ENCODE assay signal across 10 mouse cellular contexts in the genomic region with DNA sequence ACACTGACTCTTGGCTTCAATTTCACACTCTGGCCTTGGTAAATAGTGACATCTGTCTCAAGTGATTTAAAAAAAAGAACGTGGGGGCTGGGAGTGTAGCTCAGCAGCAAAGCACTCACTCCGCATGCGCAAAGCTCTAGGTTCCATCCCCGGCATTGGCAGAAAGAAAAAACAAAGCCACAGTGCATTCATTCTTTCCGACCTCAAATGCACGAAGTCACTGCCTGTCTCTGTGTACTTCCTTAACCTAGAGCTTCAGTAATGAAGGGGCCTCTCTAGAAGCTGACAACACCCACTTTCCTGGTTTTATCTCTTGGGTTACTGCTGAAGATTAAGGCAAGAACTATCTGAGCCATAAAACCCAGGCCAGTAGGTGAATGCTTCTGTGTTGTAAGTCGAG. TPM values are rescaled to one million over a fixed set of nuclear protein-coding genes. Genes with fewer than 3 reads are reported as not detected.
A peak's percentile ranks its signal among the peaks of the same experiment; 100 is the strongest.
DNase-seq lines count a peak whose midpoint lies in the region; ATAC-seq lines count a peak whose summit lies in the region.
"Had no signal": no experiment of that assay in that cellular context is flagged by ENCODE, and none has a peak within 500 bp of the region (broad histone marks: within the 10 kb centered on the region; RNA-seq: fewer than 3 reads in every experiment).

No protein-coding gene starts in this region.

- no peak overlapping the region for H3K27ac ChIP-seq in liver, embryonic 13.5 days
- peak overlapping the region; percentile 54 for H3K27ac ChIP-seq in heart, embryonic 11.5 days (ENCODE audit: low read depth, low read length)

- H3K36me3 ChIP-seq in liver, embryonic 13.5 days: peaks cover 29% of the 10 kb centered on the region
- 0 out of 2 replicates have a peak, but pooled peaks cover 4% of the 10 kb centered on the region for H3K36me3 ChIP-seq in heart, embryonic 11.5 days (ENCODE audit: control insufficient read depth, insufficient read depth, low read length)

- H3K27me3 ChIP-seq in liver, embryonic 13.5 days: no peaks in the 10 kb centered on the region
- H3K27me3 ChIP-seq in heart, embryonic 11.5 days (ENCODE audit: control insufficient read depth, insufficient read depth, low read length): no peaks in the 10 kb centered on the region

- 49% methylated on average over 7 of the region's 7 CpGs for WGBS in liver, embryonic 13.5 days (ENCODE audit: insufficient replicate concordance)
- WGBS in heart, embryonic 11.5 days (ENCODE audit: insufficient replicate concordance): 35% methylated on average over 7 of the region's 7 CpGs

- no peak overlapping the region for H3K4me3 ChIP-seq in liver, embryonic 13.5 days (replicated peaks)
- H3K4me3 ChIP-seq in heart, embryonic 11.5 days (ENCODE audit: low read depth, low read length): no peak overlapping the region

- no peak overlapping the region for H3K9ac ChIP-seq in liver, embryonic 13.5 days
- no peak overlapping the region for H3K9ac ChIP-seq in heart, embryonic 11.5 days (ENCODE audit: low read depth, low read length)

- peak; percentile 42 for DNase-seq in adrenal gland, postnatal 10 days
- DNase-seq in adrenal gland, adult 8-10 months: no peak
- no peak for DNase-seq in liver, embryonic 13.5 days
- DNase-seq in liver: no peak
- DNase-seq in thymus, postnatal 0 days (ENCODE audit: low spot score): peak; percentile 15
- DNase-seq in kidney, postnatal 36 days: no peak
- no peak for DNase-seq in kidney, postnatal 14 days
- DNase-seq: cerebellum, postnatal 36 days; right cerebral cortex, postnatal 4 days had no signal

- H3K9me3 ChIP-seq in liver, embryonic 13.5 days (replicated peaks): no peaks in the 10 kb centered on the region
- H3K9me3 ChIP-seq in heart, embryonic 11.5 days (replicated peaks; ENCODE audit: control insufficient read depth, low read length): no peaks in the 10 kb centered on the region

- 0 out of 2 replicates have a peak, but pooled peaks have one; percentile 48 for ATAC-seq in liver, embryonic 13.5 days (ENCODE audit: low read depth)
- ATAC-seq in heart, embryonic 11.5 days (replicated peaks; ENCODE audit: insufficient number of reproducible peaks, low FRiP score, low TSS enrichment): no peak

- no peak overlapping the region for H3K4me2 ChIP-seq in liver, embryonic 13.5 days
- no peak overlapping the region for H3K4me2 ChIP-seq in heart, embryonic 11.5 days

- peaks cover 17% of the 10 kb centered on the region for H3K4me1 ChIP-seq in liver, embryonic 13.5 days (replicated peaks)
- H3K4me1 ChIP-seq in heart, embryonic 11.5 days (ENCODE audit: control insufficient read depth, insufficient read depth, low read length): peaks cover 12% of the 10 kb centered on the region

RNA-seq across cellular contexts. Expression of a gene that starts 45.4 kb away (rescaled TPM):
- 10 to 100 TPM; 81.1 to 88.3 TPM for total RNA-seq in adrenal gland, postnatal 10 days (2021)
- 100 to 1,000 TPM in 2 of 4 experiments, 10 to 100 TPM in 2; 82.7 to 196 (median 122) TPM for total RNA-seq in adrenal gland, adult 8-10 months (2022)
- polyA plus RNA-seq in liver, embryonic 13.5 days (2015; fragmentation: Nextera tagmentation; extraction: Ambion mirVana): 16.7 and 22.5 TPM in 2 replicates
- 32.7 and 38.7 TPM in 2 replicates for polyA plus RNA-seq in heart, embryonic 11.5 days (2014; fragmentation: Nextera tagmentation; extraction: Ambion mirVana)
- 25.5 and 28.3 TPM in 2 replicates for polyA plus RNA-seq in thymus, postnatal 0 days (2015; fragmentation: Nextera tagmentation; extraction: Ambion mirVana)

RNA-seq across cellular contexts. Expression of a gene that starts 57.4 kb away (rescaled TPM):
- under 1 TPM in 1 of 2 experiments, not detected in 1; 0.18 TPM for total RNA-seq in adrenal gland, postnatal 10 days (2021)
- total RNA-seq in adrenal gland, adult 8-10 months (2022): under 1 TPM in 3 of 4 experiments, not detected in 1; 0.12 to 0.86 (median 0.14) TPM
- polyA plus RNA-seq in liver, embryonic 13.5 days (2015; fragmentation: Nextera tagmentation; extraction: Ambion mirVana): 0.06 TPM in 1 of 2 replicates, not detected in the other
- polyA plus RNA-seq in heart, embryonic 11.5 days (2014; fragmentation: Nextera tagmentation; extraction: Ambion mirVana): 0.10 and 0.14 TPM in 2 replicates
- 0.16 and 0.17 TPM in 2 replicates for polyA plus RNA-seq in thymus, postnatal 0 days (2015; fragmentation: Nextera tagmentation; extraction: Ambion mirVana)

Comparison
In these comparisons a context has a peak if more than half of its experiments do, and no peak if none do; other contexts are left out.
1. DNase-seq: peak in adrenal gland, postnatal 10 days (single experiment) and thymus, postnatal 0 days (single experiment); none in adrenal gland, adult 8-10 months (single experiment), liver, embryonic 13.5 days (single experiment), liver (single experiment), kidney, postnatal 36 days (0 of 2) and kidney, postnatal 14 days (single experiment).